Mouse (Mus musculus) layer of hippocampus, adult 18-20 months (tissue): ENCODE measurements at regions not wholly inside any gene's neighbourhood (a gene's known extent, or its start where the extent isn't known, plus 50 kb on each side); places are given as distances from the start of the nearest gene placed in this dataset.
"Not testable (repeated sequence)": the region's sequence is repeated elsewhere in the genome, so short reads cannot be mapped to it uniquely, and the experiment has no call there.

Experiments
- DNase-seq, 2 experiments: peaks; one replicate each; pipeline ENCODE4 v3.0.0; 2022; ENCODE audit warnings: low spot score in 2 of 2

DNA sequence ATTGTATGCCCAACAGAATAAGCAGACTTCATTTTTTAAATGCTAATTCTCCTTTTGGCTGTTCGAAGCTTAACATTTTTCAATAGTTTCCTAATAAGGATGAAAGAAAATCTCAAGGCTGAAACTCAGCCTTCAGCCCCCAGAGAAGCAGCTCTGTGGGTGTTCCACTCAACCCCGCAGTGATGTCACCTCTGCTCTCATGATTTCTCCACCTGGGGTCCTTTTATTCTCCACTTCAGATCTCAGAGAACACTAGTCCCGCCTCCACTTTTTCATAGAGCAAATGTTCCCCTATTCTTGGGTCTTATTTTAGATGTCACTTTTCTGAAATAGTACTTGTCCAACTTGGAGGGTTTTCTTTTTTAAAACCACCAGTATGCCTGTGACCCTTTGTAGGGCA is 567.3 kb downstream of the Cntn3 start:
- no peak for DNase-seq

DNA sequence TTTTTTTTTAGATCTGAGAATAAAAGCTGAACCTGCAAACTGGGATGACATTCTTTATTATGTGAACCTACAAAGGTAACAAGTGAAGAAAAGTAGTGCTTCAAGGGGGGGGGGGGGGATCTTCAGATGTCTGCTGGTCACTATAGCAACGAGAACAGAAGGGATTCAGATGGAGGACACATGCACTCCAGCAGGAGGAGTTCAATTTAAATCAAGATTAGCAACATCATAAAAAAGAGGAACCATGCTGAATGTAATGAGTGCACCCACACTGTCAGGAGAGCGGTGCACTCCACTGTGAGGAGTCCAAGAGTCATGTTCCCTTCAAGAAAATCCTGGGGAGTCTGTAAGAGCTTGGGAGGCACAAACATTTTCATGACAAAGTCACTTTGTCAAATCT is 574.7 kb downstream of the Cntn3 start:
- DNase-seq = no peak

DNA sequence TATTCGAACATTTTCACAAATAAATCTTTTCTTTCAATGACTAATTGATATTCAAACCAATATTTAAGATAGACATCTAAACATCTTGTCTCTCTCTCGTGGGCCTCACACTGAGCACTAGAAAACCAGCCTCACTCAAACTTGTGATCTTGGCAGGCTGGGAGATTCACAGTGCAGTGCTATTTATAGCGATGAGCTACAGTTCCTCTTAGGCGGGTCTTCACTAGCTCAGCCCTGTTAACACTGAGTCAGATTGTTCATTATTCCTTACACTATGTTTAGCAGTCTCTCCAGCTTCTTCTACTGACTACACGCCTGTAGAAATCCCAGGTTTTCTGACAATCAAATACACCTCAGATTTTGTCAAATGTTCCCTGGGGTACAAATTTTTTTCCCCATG is 575.3 kb downstream of the Cntn3 start:
- peak in 1 of 2 experiments; percentile 4 for DNase-seq

DNA sequence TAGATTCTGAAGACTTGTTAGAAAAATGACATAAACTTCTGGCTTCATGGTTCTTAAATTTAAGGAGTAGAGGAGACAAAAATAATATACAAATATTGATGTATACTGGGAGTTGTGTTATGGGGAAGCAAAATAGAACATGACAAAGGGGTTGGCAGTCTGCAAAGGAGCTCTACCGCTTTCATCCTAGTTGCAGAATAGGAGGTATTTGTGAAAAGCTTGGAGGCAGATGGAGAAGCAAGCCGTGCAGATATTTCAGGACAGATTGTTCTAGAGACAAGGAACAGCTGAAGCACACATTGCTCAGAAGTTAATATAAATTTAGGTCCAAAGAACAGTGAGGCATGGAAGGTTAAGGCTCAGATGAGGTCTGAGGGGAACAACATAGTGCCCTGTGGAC is 580.1 kb downstream of the Cntn3 start:
- peak in 1 of 2 experiments; percentile 46 for DNase-seq

DNA sequence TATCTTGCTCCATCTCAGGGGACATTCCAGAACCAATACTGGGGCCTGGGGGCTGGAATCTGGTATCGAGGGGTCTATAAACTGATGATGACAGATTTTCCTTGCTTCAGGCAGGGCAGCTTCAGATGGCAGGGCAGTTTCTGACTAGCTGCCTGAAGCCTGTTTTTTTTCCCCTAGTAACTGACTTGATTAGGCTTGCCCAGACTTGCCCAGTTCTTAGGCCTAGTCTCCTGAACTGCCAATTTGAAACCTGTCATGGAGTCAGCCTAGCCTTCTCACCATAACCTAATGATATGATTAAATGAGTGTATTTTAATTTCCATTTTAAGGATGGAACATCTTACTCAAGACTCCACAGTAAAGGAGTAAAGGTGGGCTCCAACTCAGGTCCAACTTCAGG is 591.2 kb downstream of the Cntn3 start:
- no peak for DNase-seq

DNA sequence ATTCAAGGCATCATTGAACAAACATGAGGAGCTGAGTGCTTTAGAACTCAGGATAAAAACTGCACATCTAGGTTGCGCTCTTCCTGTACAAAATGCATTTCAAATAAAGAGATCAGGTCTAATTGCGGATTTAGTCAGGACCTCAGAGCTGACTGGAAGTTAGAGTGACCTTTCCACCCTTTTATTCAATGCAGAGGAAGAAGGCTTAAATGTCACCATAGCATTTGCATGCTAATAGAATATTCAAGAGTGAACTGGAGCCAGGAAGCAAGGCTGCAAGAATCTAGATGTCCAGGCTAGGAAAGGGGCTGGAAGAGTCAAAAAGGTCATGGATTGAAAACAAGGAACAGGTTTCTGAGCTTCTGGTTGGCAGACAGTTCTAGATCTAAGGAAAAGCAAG is 593.7 kb downstream of the Cntn3 start:
- DNase-seq = no peak

DNA sequence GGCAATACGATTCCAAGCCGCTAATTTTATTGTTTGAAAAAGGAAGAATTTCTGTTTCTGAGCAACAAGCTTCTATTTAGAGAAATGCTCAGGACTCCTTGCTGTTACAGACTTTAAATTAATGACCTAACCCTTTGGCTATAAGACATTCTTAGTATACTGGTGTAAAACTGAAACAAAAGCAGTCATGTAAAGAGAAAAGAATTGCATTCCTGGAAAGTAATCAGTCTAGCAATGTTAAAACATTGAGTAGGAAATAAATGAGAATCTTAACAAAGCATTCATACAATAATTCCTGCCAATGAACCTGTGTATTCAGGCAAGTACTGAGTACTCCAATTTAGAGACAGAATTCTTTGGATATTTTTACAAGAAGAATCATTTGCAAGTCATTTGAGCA is 587.2 kb upstream of the Pdzrn3 start:
- DNase-seq = no peak

DNA sequence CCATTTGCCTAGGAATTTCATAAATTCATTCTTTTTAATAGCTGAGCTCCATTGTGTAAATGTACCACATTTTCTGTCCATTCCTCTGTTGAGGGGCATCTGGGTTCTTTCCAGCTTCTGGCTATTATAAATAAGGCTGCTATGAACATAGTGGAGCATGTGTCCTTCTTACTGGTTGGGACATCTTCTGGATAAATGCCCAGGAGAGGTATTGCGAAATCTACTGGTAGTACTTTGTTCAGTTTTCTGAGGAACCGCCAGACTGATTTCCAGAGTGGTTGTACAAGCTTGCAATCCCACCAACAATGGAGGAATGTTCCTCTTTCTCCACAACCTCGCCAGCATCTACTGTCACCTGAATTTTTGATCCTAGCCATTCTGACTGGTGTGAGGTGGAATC is 583.8 kb upstream of the Pdzrn3 start:
- not testable (repeated sequence) for DNase-seq

DNA sequence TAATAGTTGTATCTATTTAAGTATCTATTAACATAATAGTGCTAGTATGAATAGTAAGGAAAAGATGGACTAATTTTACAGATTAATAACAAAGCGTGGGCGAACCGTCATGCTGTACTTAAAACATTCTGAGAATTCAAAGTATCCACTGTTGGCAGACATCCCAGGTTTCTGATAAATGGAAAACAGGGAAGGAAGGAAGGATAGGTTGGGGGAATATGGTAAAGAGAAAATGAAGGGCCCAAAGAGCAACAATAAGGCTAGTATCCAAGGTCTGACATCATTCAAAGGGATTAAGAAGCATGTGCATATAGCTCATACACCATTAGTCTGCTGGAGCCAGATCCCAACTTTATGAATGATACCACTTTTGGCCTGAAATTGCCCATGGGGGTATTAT is 572.0 kb upstream of the Pdzrn3 start:
- no peak for DNase-seq

DNA sequence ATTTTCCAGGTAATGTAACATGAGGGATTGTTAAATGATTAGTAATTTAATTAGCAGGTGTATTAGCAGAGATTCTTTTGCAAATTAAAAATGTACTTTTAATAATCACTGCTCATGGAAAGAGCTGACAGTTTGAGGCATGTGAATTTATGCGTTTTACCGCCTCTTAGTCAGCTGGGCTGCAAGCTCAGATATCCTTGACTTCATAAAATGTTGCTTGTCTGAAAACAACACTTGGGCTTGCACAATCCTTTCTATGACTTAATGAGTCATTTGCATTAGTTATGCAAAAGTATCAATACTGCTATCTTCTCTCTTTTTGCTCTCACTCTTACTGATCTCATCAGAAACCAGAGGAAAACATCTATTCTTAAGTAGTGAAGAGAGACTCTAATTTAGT is 571.3 kb upstream of the Pdzrn3 start:
- peak in 1 of 2 experiments; percentile 45 for DNase-seq

DNA sequence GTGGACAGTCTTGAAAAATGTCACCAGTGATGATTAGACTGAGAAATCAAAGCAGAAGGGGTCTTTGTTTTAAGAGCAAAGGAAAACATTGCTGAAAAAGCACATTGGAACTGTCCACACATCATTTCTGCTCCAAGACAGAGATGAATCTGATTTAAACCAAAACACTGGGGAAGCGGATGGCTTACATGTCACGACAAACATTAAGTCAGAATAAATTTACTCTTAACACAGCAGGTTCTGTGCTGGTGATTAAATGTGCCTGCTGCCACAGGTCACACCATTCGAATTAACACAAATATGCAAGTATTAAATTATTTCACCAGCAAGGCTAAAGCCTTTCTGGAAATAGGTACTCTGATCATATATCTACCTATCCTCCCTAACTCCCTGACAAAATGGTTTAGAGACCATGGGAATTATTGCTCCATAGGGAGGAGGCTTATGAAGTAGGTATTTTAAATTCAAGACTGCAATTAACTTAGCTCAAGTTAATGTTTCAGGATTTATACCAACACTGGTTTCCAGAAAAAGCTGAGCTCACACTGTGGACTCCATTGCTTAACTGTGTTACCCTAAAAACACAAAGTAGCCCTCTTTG is 562.7 kb upstream of the Pdzrn3 start:
- DNase-seq = no peak

DNA sequence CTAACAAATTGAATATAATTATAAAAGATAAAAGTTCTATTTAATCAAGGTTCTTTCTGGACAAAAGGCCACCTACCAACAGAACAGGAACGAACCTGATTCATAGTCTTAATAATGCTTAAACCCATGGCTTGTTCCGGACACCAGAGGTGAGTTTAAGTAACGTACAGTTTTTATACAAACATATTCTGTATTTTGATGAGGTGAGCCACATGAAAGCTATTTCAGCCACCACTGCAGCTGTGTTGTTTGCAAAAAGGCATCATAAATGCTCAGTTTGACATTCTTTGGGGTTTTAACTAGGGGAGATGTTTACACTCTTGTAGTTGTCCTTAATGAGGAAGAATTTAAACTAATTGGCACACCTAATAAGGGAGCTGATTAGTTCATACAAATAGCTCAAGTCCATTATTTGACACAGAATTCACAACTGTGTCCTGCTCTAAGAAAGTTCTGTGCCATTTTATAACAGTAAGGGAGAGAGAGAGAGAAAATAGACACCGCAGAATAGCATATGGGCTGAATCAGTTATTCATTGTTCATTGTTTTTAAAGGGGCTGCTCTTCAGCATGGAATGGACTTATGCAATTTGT is 560.8 kb upstream of the Pdzrn3 start:
- DNase-seq = no peak

DNA sequence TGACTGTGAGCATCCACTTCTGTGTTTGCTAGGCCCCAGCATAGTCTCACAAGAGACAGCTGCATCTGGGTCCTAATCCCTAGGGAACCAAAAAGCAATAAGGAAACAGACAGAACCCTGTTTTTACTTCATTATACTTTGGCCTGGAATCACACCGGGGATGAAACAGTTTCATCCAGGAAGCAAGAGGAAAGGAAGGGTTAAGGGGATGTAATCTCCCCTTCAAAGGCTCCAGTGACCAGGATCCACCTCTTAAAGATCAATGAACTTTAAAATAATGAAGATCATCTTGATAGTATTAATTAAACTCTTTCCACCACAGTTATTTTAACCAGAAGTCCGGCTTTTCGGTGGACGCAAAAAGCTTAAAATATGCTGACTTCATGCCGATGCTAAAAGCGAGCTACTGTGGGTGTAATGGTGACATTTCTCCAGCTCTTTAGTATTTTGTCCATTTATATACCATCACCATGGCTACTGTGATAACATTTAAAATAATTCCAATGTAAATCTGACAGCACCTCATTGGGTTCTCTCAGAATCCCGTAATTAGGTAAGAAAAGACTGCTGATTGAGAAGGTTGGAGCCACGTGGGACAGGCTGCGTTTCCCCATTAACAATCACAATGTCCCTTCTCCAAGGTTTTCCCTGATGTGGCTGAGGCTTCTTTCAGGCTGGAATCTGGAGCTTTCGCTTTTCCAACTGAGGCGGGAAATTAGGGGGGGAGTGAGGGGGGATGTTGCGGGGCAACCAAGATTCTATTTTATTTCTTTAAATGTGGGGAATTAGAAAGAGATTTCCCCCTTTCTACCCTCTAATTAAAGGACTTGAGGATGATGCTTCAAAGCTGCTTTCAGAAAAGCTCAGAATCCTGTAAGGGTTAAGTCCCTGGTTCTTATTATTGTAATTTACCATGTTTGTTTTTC is 560.0 kb upstream of the Pdzrn3 start:
- no peak for DNase-seq

DNA sequence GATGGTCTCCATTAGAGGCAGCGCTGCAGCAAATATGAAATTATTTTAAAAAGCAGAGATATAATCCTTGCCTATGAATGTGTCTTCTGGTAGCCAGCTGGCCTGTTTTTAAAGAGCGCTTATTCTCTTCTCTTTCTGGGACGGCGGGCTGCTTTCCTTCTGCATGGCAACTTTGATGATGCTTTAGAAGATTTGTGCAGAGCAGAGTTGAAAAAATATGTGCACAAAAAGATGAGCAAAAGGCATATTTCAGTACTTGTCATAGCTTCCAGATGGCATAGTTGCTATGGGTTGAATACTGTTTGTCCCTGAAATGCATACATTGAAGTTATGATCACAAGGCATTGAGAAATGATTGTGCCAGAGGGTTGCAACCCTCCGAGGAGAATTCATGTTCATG is 554.1 kb upstream of the Pdzrn3 start:
- no peak for DNase-seq

DNA sequence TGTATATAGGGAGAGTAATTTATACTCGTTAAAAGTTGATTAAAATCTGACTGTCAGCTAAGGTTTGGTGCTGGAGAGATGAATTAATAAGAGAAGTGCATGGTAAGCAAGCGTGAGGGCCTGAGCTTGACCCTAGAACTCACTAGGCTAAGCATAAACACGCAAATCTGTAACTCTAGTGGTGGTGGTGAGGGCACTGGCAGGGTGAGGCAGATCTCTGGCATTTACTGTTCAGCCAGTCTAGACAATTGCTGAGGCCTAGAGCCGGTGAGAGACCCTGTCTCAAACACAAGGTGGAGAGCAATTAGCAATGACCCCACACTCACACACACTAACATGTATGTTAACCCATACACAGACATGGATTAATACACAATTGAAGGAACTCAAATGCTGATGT is 544.0 kb upstream of the Pdzrn3 start:
- no peak for DNase-seq

DNA sequence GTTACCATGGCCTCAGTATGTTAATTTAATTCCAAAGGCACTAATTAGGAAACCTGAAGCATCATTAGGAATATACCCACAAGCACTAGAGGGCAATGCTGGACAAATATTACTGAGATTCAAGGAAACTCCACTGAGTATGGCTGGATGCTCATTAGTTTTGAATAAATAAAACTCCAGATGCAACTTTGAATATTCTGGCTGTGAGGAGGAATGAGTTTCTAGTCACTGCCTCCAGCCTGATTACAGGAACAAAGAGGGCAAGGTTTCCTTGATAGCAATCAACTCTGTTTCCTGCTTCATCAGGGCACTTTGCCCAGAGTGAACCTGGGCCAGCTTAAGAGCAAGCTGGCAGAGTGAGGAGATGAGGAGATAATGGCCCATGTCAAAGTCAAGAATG is 543.5 kb upstream of the Pdzrn3 start:
- DNase-seq = no peak

DNA sequence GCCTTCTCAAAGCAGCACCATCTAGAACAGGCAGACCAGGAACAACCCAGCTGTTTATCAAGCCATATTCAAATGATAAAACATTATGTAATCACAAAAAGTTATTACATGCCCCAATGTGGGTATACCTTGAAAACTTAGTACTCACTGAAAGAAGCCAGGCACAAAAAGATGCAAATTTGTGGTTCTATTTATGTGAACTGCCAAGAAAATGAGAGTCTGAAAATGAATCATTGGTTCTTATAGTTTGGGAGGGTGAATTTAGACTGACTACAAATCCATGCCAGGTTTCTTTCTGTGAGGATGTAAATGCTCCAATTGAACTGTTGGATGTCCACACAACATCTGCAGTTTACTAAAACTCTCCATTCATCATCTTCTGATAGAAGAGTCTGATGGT is 541.2 kb upstream of the Pdzrn3 start:
- no peak for DNase-seq

DNA sequence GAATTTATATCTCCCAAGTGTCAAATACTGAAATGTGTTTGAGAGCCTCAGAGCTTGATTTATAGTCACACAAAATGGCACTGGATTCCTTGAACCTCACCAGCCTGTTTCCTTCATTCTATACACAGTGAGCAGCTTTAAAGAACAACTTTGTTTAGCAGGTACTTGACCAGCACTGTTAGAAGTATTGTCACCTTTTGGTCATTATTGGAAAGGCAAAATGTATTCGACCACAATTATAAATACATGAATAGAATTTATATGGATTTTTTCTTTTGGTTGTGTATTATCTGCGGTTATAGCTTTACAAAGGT is 527.3 kb upstream of the Pdzrn3 start:
- DNase-seq = no peak

DNA sequence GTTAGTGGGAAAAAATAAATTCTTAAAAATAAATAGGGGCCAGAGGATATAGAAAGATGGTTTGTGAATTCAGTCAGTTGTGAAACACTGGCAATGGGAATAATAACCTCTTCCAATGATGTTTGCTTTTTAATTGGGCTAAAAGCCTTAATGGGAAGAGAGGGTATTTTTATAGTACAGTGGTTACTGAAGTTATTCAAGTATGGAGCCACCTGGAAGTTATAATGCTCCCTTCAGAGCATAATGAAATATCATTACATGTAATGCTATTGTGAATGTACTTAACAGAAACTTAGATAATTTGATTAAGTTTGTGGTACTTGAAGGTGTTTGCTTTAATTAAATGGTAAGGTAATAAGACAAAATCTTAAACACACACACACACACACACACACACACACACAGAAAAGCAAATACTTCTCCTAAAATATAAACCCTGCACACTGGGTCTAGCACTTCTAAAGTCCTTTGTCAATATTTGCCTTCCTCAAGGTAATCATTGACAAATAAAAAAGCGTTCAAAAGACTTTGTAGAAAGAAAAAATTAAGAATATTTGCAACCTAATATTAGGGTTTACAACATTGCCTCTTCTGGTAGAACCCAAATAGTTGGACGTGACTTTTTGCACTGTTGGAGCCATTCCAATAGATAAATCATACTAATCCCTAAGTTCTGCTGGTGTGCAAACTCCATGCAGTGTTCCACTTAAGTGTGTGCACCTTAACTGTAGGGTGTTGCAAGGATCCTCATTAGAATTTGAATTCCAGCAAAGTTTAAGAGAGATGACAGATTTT is 526.7 kb upstream of the Pdzrn3 start:
- DNase-seq = no peak

DNA sequence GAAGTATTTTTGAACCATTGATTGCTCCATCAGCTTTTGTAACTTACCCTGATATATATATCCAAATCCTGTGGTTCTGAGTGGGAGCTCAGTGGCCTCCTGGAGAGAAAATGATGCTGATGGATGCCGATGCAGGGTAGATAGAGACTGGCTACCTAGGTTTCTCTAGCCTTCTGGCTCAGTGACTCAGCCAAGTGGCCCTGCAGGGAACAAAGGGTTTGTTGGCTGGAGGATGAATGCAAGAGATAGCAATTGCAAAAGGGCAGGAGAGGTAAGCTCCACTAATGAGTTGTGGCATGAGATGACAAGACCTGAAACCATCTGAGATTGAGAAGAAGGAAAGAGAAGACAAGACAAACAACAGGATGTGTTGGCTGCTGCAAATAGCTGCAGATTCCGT is 524.6 kb upstream of the Pdzrn3 start:
- no peak for DNase-seq

DNA sequence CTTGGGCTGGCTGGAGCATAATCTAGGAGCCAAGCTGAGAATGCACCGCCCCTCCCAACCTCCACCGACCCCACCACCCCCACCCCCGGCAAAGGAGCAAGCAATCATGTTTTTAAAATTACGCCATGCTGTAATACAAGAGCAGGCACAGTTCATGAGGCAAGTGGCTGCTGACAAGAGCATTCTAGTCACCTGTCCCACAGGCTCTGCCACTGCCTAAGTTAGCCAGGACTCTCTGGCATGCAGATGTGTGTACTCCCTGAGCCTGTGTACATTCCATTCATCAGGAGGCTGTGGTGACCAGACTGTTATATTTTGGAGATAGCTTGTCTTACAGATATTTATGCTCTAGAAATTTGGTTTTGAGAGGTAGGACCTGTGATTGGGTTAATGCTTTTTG is 520.8 kb upstream of the Pdzrn3 start:
- no peak for DNase-seq

DNA sequence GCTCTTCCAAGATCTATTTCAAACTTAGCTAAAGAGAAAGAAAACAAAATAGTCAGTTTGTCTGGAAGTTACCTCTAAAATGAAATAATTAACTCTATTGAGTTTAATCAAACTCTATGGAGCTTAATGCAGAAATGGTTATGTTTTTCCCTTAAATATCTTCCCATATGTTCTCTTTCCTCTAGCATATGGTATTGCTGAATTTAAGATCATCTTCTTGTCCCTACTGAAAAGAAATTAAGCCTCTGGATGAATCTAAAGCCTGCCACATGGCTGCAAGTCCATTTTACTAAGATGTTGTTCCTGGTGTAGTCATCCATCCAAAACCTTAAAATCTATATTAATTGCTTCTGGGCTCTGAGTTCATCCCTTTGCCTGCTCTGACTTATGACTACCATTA is 513.0 kb upstream of the Pdzrn3 start:
- no peak for DNase-seq
